ENCODE assay signal across 1 mouse cellular context in the genomic region with DNA sequence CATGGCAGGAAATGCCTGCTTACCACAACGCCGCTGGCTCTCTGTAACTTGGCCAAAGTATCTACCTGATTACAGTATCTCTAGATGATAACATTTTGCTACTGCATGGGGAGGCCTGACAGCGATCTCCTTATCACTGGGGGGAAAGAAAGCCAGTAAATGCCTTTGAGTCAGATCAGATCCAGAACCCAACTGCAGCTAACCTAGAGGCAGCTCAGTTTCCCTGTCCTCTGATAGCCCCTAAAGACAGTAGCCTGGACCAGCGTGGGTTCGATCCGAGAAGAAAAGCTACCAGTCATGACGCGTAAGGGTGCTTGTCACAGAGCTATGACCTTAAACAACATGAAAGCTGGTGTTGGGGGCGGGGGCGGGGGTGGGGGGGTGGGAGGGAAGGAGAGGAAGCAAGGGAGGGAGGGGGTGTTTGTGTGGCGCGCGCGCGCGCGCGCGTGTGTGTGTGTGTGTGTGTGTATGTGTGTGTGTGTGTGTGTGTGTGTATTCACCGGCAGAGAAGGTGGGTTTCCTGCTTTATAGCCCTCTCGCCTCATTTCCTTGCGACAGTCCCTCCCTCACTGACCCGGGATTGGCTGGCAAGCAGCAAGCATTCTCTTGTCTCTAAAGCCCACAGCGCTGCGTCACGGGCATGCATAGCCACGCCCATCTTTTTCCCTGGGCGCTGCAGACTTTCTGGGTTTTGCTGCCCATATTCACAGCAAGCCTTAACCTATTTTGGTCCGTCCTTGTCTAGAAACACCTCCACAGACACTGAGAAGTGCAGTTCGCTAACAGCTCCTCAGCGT.
TF ChIP-seq lines count a peak whose summit lies in the region.

No protein-coding gene starts in this region.

TF ChIP-seq in ES-E14, 5 proteins besides CTCF, POLR2A, EP300 and RAD21 (continued from another document):
- TF ChIP-seq CHD2 (IDR thresholded peaks at IDR 0.05; ENCODE audit: low read depth, low read length) (no peak), ZC3H11A (IDR thresholded peaks at IDR 0.05; ENCODE audit: borderline replicate concordance, low read depth, low read length) (no peak), MAFK (IDR thresholded peaks at IDR 0.05; ENCODE audit: insufficient read depth, low read depth, low read length) (no peak), ZNF384 (IDR thresholded peaks at IDR 0.05; ENCODE audit: low read depth, low read length) (no peak)
